ENCODE assay signal across 8 mouse cellular contexts in the genomic region with DNA sequence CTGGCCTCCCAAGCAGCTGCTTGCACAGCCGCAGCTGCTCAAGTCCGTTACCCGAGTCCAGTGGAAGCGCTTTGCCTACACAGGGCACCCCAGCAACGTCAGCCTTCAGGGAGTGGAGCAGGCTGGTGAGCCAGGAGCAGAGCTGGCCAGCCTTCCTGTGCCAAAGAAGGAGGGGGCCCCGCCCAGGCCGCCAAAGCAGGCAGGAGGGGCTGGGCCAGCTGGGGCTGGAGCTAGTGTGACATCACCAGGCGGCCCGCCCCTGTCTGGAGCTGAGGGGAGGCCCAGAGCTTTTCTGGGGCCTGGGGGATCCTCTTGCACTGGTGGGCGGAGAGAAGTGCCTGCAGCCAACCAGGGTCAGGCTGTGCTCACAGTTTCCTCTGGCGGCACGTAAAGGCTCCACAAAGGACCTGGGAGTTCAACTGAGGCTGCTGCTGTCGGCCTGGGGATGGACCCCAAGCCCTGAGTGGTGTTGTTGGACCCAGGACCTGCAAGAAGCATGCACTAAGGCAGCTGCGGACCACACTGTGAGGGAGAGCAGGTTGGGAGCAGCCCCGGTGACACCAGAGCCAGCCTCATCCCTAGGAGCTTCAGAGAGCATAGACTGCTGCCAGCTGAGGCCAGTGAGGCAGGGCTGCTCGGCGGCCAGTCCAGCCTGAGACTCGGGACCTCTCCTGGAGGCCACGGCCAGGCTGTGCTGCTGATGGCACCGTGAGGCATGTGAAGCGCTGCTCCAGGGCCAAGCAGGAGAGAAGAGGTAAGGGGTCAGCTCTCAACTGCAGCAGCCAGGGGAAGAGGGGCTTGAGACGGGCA. TPM values are rescaled to one million over a fixed set of nuclear protein-coding genes. Genes with fewer than 3 reads are reported as not detected.
DNase-seq lines count a peak whose midpoint lies in the region; ATAC-seq and TF ChIP-seq lines count a peak whose summit lies in the region.

Angptl2 (plus strand) TSS at position 370 of the 810 bp plus-strand sequence.

- no peaks in the 10 kb centered on the region for H3K9me3 ChIP-seq in forebrain, embryonic 10.5 days
- no peaks in the 10 kb centered on the region for H3K9me3 ChIP-seq in heart, embryonic 13.5 days
- H3K9me3 ChIP-seq in kidney, embryonic 16.5 days (ENCODE audit: low read length), result no peaks in the 10 kb centered on the region
- H3K9me3 ChIP-seq in midbrain, postnatal 0 days (ENCODE audit: low read length), result no peaks in the 10 kb centered on the region
- no peaks in the 10 kb centered on the region for H3K9me3 ChIP-seq in stomach, embryonic 16.5 days (replicated peaks; ENCODE audit: control insufficient read depth, low read length)

- ATAC-seq in CD4-positive, CD25-positive, alpha-beta regulatory T cell, adult 4 months, result peak; percentile 82
- peak; percentile 89 for ATAC-seq in heart, embryonic 13.5 days (ENCODE audit: extremely low read depth, insufficient number of reproducible peaks, low FRiP score, low TSS enrichment)
- ATAC-seq in kidney, embryonic 16.5 days (ENCODE audit: low FRiP score, low TSS enrichment), result peak; percentile 97
- peak; percentile 73 for ATAC-seq in midbrain, postnatal 0 days (ENCODE audit: low FRiP score)
- peak; percentile 96 for ATAC-seq in stomach, embryonic 16.5 days (ENCODE audit: insufficient read depth, low FRiP score)

- peak within 1 kb of the TSS; percentile 88 for H3K4me2 ChIP-seq in heart, embryonic 13.5 days
- peak within 1 kb of the TSS; percentile 86 for H3K4me2 ChIP-seq in kidney, embryonic 16.5 days (replicated peaks; ENCODE audit: low read depth, low read length)
- peak within 1 kb of the TSS; percentile 32 for H3K4me2 ChIP-seq in midbrain, postnatal 0 days (ENCODE audit: low read depth, low read length, poor library complexity, severe bottlenecking)
- H3K4me2 ChIP-seq in stomach, embryonic 16.5 days (ENCODE audit: low read depth, low read length), result peak within 1 kb of the TSS; percentile 71

- H3K9ac ChIP-seq in heart, embryonic 13.5 days, result peak within 1 kb of the TSS; percentile 82
- H3K9ac ChIP-seq in kidney, embryonic 16.5 days (replicated peaks; ENCODE audit: low read length), result peak within 1 kb of the TSS; percentile 66
- 0 out of 2 replicates have a peak within 1 kb of the TSS, but pooled peaks have one; percentile 33 for H3K9ac ChIP-seq in midbrain, postnatal 0 days (replicated peaks; ENCODE audit: low read length, poor library complexity, severe bottlenecking)
- H3K9ac ChIP-seq in stomach, embryonic 16.5 days (ENCODE audit: low read length), result peak within 1 kb of the TSS; percentile 78

- TF ChIP-seq CTCF in midbrain, postnatal 0 days (IDR thresholded peaks at IDR 0.05), result no peak

- peak within 1 kb of the TSS; percentile 96 for H3K27ac ChIP-seq in forebrain, embryonic 10.5 days
- peak within 1 kb of the TSS; percentile 92 for H3K27ac ChIP-seq in heart, embryonic 13.5 days (replicated peaks)
- peak within 1 kb of the TSS; percentile 93 for H3K27ac ChIP-seq in kidney, embryonic 16.5 days (ENCODE audit: low read length)
- H3K27ac ChIP-seq in midbrain, postnatal 0 days (ENCODE audit: low read depth, low read length), result peak within 1 kb of the TSS; percentile 12; the same call in 1 of the 2 replicates
- peak within 1 kb of the TSS; percentile 91 for H3K27ac ChIP-seq in stomach, embryonic 16.5 days (ENCODE audit: low read length)

- H3K27me3 ChIP-seq in forebrain, embryonic 10.5 days (ENCODE audit: poor library complexity, severe bottlenecking), result no peaks in the 10 kb centered on the region
- H3K27me3 ChIP-seq in heart, embryonic 13.5 days (replicated peaks), result no peaks in the 10 kb centered on the region
- H3K27me3 ChIP-seq in kidney, embryonic 16.5 days (ENCODE audit: insufficient read depth, low read length), result no peaks in the 10 kb centered on the region
- no peaks in the 10 kb centered on the region for H3K27me3 ChIP-seq in midbrain, postnatal 0 days (ENCODE audit: insufficient read depth, low read length)
- H3K27me3 ChIP-seq in stomach, embryonic 16.5 days (ENCODE audit: control insufficient read depth, insufficient read depth, low read length), result no peaks in the 10 kb centered on the region

- DNase-seq in brain, embryonic 18.5 days (ENCODE audit: low read depth, low spot score), result peak; percentile 63
- peak; percentile 94 for DNase-seq in forebrain, embryonic 10.5 days (ENCODE audit: extremely low spot score, low spot score)
- DNase-seq in liver, result peak; percentile 84
- peak; percentile 88 for DNase-seq in midbrain, postnatal 0 days (ENCODE audit: low spot score)

- peaks cover 18% of the 10 kb centered on the region for H3K36me3 ChIP-seq in forebrain, embryonic 10.5 days (replicated peaks)
- peaks cover 4% of the 10 kb centered on the region for H3K36me3 ChIP-seq in heart, embryonic 13.5 days
- no peaks in the 10 kb centered on the region for H3K36me3 ChIP-seq in kidney, embryonic 16.5 days (ENCODE audit: insufficient read depth, low read length)
- no peaks in the 10 kb centered on the region for H3K36me3 ChIP-seq in midbrain, postnatal 0 days (ENCODE audit: insufficient read depth, low read length)
- no peaks in the 10 kb centered on the region for H3K36me3 ChIP-seq in stomach, embryonic 16.5 days (ENCODE audit: control insufficient read depth, insufficient read depth, low read length)

- peak within 1 kb of the TSS; percentile 72 for H3K4me3 ChIP-seq in forebrain, embryonic 10.5 days
- peak within 1 kb of the TSS; percentile 66 for H3K4me3 ChIP-seq in heart, embryonic 13.5 days
- H3K4me3 ChIP-seq in kidney, embryonic 16.5 days (ENCODE audit: low read length), result peak within 1 kb of the TSS; percentile 60
- peak within 1 kb of the TSS; percentile 9; the same call in 1 of the 2 replicates for H3K4me3 ChIP-seq in midbrain, postnatal 0 days (ENCODE audit: low read depth, low read length)
- peak within 1 kb of the TSS; percentile 61 for H3K4me3 ChIP-seq in stomach, embryonic 16.5 days (replicated peaks; ENCODE audit: low read length)

- WGBS in forebrain, embryonic 10.5 days, result under 1% methylated on average over 22 of the region's 22 CpGs
- 2% methylated on average over 22 of the region's 22 CpGs for WGBS in heart, embryonic 13.5 days
- under 1% methylated on average over 22 of the region's 22 CpGs for WGBS in kidney, embryonic 16.5 days
- WGBS in midbrain, postnatal 0 days, result 5% methylated on average over 22 of the region's 22 CpGs
- under 1% methylated on average over 22 of the region's 22 CpGs for WGBS in stomach, embryonic 16.5 days

- H3K4me1 ChIP-seq in forebrain, embryonic 10.5 days, result peaks cover 61% of the 10 kb centered on the region
- peaks cover 54% of the 10 kb centered on the region for H3K4me1 ChIP-seq in heart, embryonic 13.5 days
- H3K4me1 ChIP-seq in kidney, embryonic 16.5 days (ENCODE audit: insufficient read depth, low read length), result peaks cover 56% of the 10 kb centered on the region
- H3K4me1 ChIP-seq in midbrain, postnatal 0 days (ENCODE audit: insufficient read depth, low read length), result peaks cover 12% of the 10 kb centered on the region; the same call in 1 of the 2 replicates
- peaks cover 38% of the 10 kb centered on the region for H3K4me1 ChIP-seq in stomach, embryonic 16.5 days (ENCODE audit: control insufficient read depth, insufficient read depth, low read length)

RNA-seq across cellular contexts. Expression of gene Angptl2, which starts in this region (rescaled TPM):
- 10 to 100 TPM in 1 of 2 experiments, 1 to 10 TPM in 1; 7.6 to 16.5 TPM for polyA plus RNA-seq in CD4-positive, CD25-positive, alpha-beta regulatory T cell, adult 4 months (2017; shearing (Covaris generic))
- polyA plus RNA-seq in forebrain, embryonic 10.5 days (2016; fragmentation: Nextera tagmentation; extraction: Ambion mirVana), result 24.3 and 25.1 TPM in 2 replicates
- 55.4 and 59.0 TPM in 2 replicates for polyA plus RNA-seq in heart, embryonic 13.5 days (2015; fragmentation: Nextera tagmentation; extraction: Ambion mirVana)
- 46.2 and 46.5 TPM in 2 replicates for polyA plus RNA-seq in kidney, embryonic 16.5 days (2015; fragmentation: Nextera tagmentation; extraction: Ambion mirVana)
- total RNA-seq in midbrain, postnatal 0 days (2014; rRNA removed), result 16.7 and 16.8 TPM in 2 replicates
- polyA plus RNA-seq in midbrain, postnatal 0 days (2015; fragmentation: Nextera tagmentation; extraction: Ambion mirVana), result 9.8 TPM in 2 replicates
- 59.5 and 69.6 TPM in 2 replicates for polyA plus RNA-seq in stomach, embryonic 16.5 days (2015; fragmentation: Nextera tagmentation; extraction: Ambion mirVana)

Comparison
In these comparisons a context has a peak if more than half of its experiments do, and no peak if none do; other contexts are left out.
1. Peak in every context shown above with its lines: DNase-seq, ATAC-seq, H3K4me3 ChIP-seq and H3K27ac ChIP-seq.
2. H3K27ac ChIP-seq: peak in every context shown above with its lines; median percentile 96 in forebrain, embryonic 10.5 days; 93 in kidney, embryonic 16.5 days; 92 in heart, embryonic 13.5 days; 91 in stomach, embryonic 16.5 days; 12 in midbrain, postnatal 0 days.
3. H3K4me3 ChIP-seq: peak in every context shown above with its lines; median percentile 72 in forebrain, embryonic 10.5 days; 66 in heart, embryonic 13.5 days; 61 in stomach, embryonic 16.5 days; 60 in kidney, embryonic 16.5 days; 9 in midbrain, postnatal 0 days.
4. H3K4me2 ChIP-seq: peak in every context shown above with its lines; median percentile 88 in heart, embryonic 13.5 days; 86 in kidney, embryonic 16.5 days; 71 in stomach, embryonic 16.5 days; 32 in midbrain, postnatal 0 days.